Mouse (Mus musculus) left cerebral cortex, postnatal 14 days (tissue): Measurements from ENCODE around the gene Tubd1. TPM values are rescaled to one million over a fixed set of nuclear protein-coding genes. Genes with fewer than 3 reads are reported as not detected.

Experiments used
- DNase-seq, 2 experiments: peaks; one replicate each; pipeline ENCODE4 v3.0.0; 2021 to 2022; ENCODE audit warnings: low spot score in 2 of 2, mixed read lengths in 1 of 2
- intact Hi-C: fragments of 180-260 bp; cut with DNase I; formaldehyde crosslinking; loops from one replicate; pipeline ENCODE4 v1.15.1; 2025
- total RNA-seq, 2 experiments: library from RNA; stranded (reverse); gene quantifications; 2 replicates each; pipeline ENCODE4 v1.2.3; 2021

The Tubd1 gene
- total RNA-seq, 2 experiments from 2014 or later, result 6.7 to 7.2 TPM

- intact Hi-C loops, result no loop called here
- DNase-seq, result no peak
Measured at GRCm38 (mm10) chr11:86581250-86581753, 36.5 kb downstream of the Tubd1 start.

- intact Hi-C loops, result no loop called here
- DNase-seq, result no peak
Measured at GRCm38 (mm10) chr11:86581943-86582542, 37.3 kb downstream of the Tubd1 start.

- intact Hi-C loops, result no loop called here
Measured at GRCm38 (mm10) chr11:86582543-86583260, 37.9 kb downstream of the Tubd1 start.

DNA sequence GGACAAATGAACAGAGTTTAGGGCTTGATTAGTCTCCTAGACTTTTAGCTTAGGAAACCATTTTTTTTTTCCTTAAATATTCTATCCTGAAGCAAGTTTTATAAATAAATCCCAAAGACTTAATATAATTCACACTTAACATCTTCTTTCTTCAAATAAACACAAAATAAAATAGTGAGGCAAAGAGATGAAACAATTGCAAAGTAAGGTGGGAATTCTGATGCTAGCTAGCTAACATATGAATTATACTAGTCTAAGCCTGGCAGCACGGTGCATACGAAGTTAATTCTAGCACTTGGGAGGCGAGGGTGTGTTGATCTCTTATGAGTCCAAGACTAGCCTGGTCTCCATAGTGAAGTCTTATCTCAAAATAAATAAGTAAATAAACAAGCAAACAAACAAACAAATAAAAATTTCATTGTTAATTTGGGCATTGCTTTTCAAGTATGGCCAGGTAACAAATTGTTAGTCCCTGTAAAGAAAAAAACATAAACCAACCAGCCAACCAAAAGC lies 38.6 kb downstream of the Tubd1 start:
- no peak for DNase-seq
- intact Hi-C loops, result no loop called here

More at GRCm38 (mm10) chr11:86582543-86583260, 37.9 kb downstream of the Tubd1 start:
- no peak for DNase-seq

- intact Hi-C loops, result no loop called here
- DNase-seq, result no peak
Measured at GRCm38 (mm10) chr11:86583990-86584897, 39.5 kb downstream of the Tubd1 start.

DNA sequence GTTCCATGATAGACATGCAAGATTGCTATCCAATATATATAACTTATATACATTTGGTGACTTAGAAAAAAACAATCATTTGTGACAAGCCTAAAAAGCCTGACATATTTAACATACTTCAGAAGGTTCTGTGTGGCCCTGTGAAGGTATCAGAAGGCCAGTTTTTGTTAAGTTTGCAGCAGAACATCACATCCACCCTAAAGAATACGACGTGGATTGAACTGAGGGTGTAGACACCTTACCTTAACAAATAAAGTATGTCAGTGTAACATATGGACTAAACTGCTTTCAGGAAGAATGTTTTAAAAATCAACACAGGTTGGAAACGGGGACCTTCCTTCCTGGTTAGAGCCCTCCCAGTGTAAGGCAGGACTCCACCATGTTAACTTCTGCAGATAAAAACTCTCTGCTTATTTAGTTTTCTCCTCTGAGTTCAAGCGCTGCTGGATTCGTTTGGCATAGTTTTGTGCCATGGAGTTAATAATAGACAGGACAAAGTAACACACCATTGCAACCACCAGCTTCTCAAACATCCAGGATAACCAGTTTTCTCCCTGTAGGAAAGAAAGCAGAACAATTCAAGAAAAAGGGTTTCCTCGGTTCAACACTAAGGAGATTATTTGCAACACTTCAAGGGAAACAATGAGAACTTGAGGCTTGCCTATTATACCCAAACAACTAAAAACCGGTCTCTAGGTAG lies 40.3 kb downstream of the Tubd1 start:
- intact Hi-C loops, result no loop called here
- DNase-seq, result no peak

GRCm38 (mm10) chr11:86585598-86585984 lies 40.8 kb downstream of the Tubd1 start:
- DNase-seq, result no peak
- intact Hi-C loops, result no loop called here

- intact Hi-C loops, result no loop called here
- no peak for DNase-seq
Measured at GRCm38 (mm10) chr11:86586177-86586867, 41.5 kb downstream of the Tubd1 start.

DNA sequence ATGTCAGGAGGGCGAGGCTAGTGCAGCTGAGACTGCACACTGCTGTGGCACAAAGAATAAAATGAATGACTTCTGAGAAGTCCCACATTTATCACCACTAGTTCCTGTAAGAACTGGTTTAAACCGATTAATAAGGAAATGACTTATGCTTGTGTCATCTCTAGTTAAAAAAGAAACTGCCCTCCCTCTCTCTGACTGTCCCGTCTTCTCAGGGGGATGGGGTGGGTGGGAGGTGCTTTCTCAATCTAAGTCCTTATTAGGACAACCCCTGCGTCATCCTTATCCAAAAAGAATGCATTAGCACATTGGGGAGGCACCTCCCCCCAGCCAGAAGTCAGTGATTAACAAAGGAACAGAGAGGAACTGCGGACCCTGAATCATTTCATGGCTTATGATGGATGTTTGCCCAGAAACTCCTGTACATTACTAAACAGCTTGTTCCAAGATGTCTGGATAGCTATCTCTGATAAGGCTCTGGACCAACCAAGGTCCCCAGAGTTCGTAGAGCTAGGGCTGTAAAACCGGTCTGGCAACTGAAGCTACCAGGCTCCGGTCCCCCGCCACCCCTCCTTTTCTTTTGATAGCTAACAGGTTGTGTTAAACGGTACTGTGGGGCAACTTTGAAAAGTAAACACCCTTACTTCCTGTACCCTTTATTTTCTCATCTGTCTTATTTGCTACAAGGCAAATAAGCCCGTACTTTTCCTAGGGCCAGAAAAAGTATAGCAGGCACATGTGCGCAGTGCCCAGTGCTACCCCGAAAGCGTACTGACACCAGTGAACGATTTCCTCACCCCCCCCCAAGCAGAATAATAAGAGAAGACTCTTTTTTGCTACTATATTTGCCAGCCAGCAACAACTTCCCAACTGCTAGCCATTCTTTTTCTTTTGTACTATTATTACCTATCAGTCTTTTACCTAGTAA lies 42.3 kb downstream of the Tubd1 start:
- intact Hi-C loops, result no loop called here
- no peak for DNase-seq

- DNase-seq, result no peak
- intact Hi-C loops, result no loop called here
Measured at GRCm38 (mm10) chr11:86587830-86588229, 43.0 kb downstream of the Tubd1 start.

DNA sequence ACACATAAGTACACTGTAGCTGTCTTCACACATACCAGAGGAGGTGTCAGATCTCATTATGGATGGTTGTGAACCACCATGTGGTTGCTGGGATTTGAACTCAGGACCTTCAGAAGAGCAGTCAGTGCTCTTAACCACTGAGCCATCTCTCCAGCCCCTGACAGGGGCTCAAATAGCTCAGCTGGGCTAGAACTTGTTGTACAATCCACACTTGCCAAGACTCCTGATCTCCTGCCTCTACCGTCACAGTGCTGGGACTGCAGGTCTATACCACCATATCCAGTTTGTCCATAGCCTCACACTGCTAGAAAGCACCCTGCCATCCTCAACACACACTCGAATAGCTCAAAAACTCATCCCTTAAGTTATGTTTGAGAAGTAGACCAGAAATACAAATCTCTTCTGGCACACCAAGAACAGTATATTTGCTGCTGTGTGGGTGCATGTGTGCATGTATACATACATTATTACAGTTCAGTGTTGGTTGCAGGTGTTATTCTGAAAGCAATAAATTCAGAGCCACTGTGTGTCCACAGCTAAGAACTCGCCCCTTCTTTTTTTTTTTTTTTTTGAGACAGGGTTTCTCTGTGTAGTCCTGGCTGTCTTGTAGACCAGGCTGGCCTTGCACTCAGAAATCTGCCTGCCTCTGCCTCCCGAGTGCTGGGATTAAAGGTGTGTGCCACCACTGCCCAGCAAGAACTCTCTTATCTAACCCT lies 44.0 kb downstream of the Tubd1 start:
- intact Hi-C loops, result no loop called here
- DNase-seq, result no peak

- DNase-seq, result no peak
- intact Hi-C loops, result no loop called here
Measured at GRCm38 (mm10) chr11:86590066-86590465, 45.3 kb downstream of the Tubd1 start.

- intact Hi-C loops, result no loop called here
- DNase-seq, result no peak
Measured at GRCm38 (mm10) chr11:86590579-86590978, 45.8 kb downstream of the Tubd1 start.

- DNase-seq, result no peak
- intact Hi-C loops, result no loop called here
Measured at GRCm38 (mm10) chr11:86591301-86591845, 46.6 kb downstream of the Tubd1 start.

DNA sequence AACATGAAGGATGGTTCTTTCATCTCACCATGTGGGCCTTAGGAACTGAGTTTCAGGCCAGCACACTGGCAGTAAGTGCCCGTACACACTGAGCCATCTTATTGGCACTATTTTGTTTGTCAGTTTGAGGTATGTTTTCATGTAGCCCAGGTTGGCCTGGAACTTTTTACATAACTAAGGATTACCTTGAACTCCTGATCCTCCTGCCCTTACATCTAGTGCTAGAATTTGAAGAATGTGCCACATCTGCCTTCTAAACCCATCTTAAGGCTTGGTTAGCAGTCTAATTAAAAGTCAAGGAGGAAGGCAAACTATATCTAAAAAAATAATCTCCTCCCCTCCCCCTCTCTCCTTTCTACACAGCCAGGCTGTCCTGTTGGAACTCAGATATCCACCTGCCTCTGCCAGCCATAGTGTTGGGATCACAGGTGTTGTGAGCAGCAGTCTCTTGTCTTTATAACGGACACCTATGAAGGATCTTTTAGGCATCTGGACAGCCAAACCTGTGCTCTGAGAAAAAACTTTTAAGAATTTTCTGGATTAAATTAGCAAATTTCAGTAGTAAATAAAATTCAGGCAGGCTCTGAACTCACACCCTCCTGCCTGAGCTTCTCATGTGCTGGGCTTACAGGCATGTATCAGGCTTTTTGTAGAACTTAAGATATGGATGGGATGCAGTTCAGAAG lies 47.3 kb downstream of the Tubd1 start:
- no peak for DNase-seq
- intact Hi-C loops, result no loop called here

DNA sequence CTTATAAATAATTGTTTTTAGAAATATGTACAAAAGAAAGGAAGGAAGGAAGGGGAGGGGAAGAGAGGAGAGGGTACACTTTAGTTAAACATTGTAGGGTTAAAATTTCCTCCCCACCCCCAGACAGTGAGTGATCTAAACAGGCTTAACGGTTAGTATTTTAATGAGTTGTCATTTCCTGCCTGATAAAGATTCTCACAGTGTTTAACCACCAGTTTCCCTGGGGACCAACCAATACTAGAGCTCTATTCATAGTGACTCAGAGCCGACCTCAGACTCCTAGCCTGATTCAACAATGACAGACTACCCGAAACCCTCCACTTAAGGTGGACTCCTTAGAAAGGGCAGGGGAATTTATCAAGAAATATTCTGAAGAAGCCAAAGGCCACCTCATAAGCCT lies 48.2 kb downstream of the Tubd1 start:
- intact Hi-C loops, result no loop called here
- DNase-seq, result no peak
